Mouse (Mus musculus): ENCODE measurements around the gene Vrk2. TPM values are rescaled to one million over a fixed set of nuclear protein-coding genes. Genes with fewer than 3 reads are reported as not detected.

Vrk2 gene
- total and polyA plus RNA-seq, 2 experiments: 1.3 to 6.3 TPM

- Histone ChIP-seq H3K4me1 (ENCODE audit: control insufficient read depth, insufficient read depth, low read length) (no peaks in the 10 kb centered on the region), H3K79me2 (ENCODE audit: control insufficient read depth, insufficient read depth, low read length) (no peaks in the 10 kb centered on the region), H3K27ac (replicated peaks; ENCODE audit: insufficient read depth, low read depth, low read length) (no peak overlapping the region), H3K27me3 (ENCODE audit: control insufficient read depth, insufficient read depth, low read length) (no peaks in the 10 kb centered on the region), H3K36me3 (ENCODE audit: control insufficient read depth, insufficient read depth, low read length) (no peaks in the 10 kb centered on the region), H3K9ac (ENCODE audit: low read depth, low read length) (no peak overlapping the region), H3K4me3 (ENCODE audit: insufficient read depth, low read depth, low read length) (no peak overlapping the region)
- no peak for DNase-seq (ENCODE audit: extremely low read depth, low read depth, low spot score)
- TF ChIP-seq CTCF (IDR thresholded peaks at IDR 0.05; ENCODE audit: low read depth, low read length): no peak
- no peak for TF ChIP-seq POLR2A (IDR thresholded peaks at IDR 0.05; ENCODE audit: extremely low read depth, insufficient read depth, low read length)
- 75% methylated on average over 2 of the region's 2 CpGs for WGBS
These were observed 24.9 kb upstream of the Vrk2 start for GRCm38 (mm10) chr11:26618475-26619223.

- H3K36me3 ChIP-seq (ENCODE audit: control insufficient read depth, insufficient read depth, low read length): no peaks in the 10 kb centered on the region
- H3K9ac ChIP-seq (ENCODE audit: low read depth, low read length): no peak overlapping the region
- no peak for DNase-seq (ENCODE audit: extremely low read depth, low read depth, low spot score)
- 79% methylated on average over 10 of the region's 10 CpGs for WGBS
- TF ChIP-seq CTCF (IDR thresholded peaks at IDR 0.05; ENCODE audit: low read depth, low read length) (no peak), POLR2A (IDR thresholded peaks at IDR 0.05; ENCODE audit: extremely low read depth, insufficient read depth, low read length) (no peak)
- H3K4me1 ChIP-seq (ENCODE audit: control insufficient read depth, insufficient read depth, low read length): no peaks in the 10 kb centered on the region
- no peaks in the 10 kb centered on the region for H3K79me2 ChIP-seq (ENCODE audit: control insufficient read depth, insufficient read depth, low read length)
- no peaks in the 10 kb centered on the region for H3K27me3 ChIP-seq (ENCODE audit: control insufficient read depth, insufficient read depth, low read length)
- no peak overlapping the region for H3K4me3 ChIP-seq (ENCODE audit: insufficient read depth, low read depth, low read length)
- H3K27ac ChIP-seq (replicated peaks; ENCODE audit: insufficient read depth, low read depth, low read length): no peak overlapping the region
These were observed 15.0 kb upstream of the Vrk2 start for GRCm38 (mm10) chr11:26608795-26609194.

- WGBS: 90% methylated on average over 1 of the region's 1 CpGs
- H3K79me2 ChIP-seq (ENCODE audit: control insufficient read depth, insufficient read depth, low read length): no peaks in the 10 kb centered on the region
- no peak overlapping the region for H3K9ac ChIP-seq (ENCODE audit: low read depth, low read length)
- H3K36me3 ChIP-seq (ENCODE audit: control insufficient read depth, insufficient read depth, low read length): no peaks in the 10 kb centered on the region
- no peak for DNase-seq (ENCODE audit: extremely low read depth, low read depth, low spot score)
- no peak overlapping the region for H3K27ac ChIP-seq (replicated peaks; ENCODE audit: insufficient read depth, low read depth, low read length)
- H3K4me1 ChIP-seq (ENCODE audit: control insufficient read depth, insufficient read depth, low read length): no peaks in the 10 kb centered on the region; the same call in 1 of the 2 replicates
- H3K27me3 ChIP-seq (ENCODE audit: control insufficient read depth, insufficient read depth, low read length): no peaks in the 10 kb centered on the region
- no peak for TF ChIP-seq POLR2A (IDR thresholded peaks at IDR 0.05; ENCODE audit: extremely low read depth, insufficient read depth, low read length)
- no peak for TF ChIP-seq CTCF (IDR thresholded peaks at IDR 0.05; ENCODE audit: low read depth, low read length)
- no peak overlapping the region for H3K4me3 ChIP-seq (ENCODE audit: insufficient read depth, low read depth, low read length)
These were observed 10.4 kb upstream of the Vrk2 start for GRCm38 (mm10) chr11:26604061-26604655.

- WGBS: 78% methylated on average over 2 of the region's 2 CpGs
- H3K27ac ChIP-seq (replicated peaks; ENCODE audit: insufficient read depth, low read depth, low read length): no peak overlapping the region
These were observed 7.9 kb upstream of the Vrk2 start for GRCm38 (mm10) chr11:26601571-26602175.

GRCm38 (mm10) chr11:26600692-26601091, 6.9 kb upstream of the Vrk2 start:
- H3K79me2 ChIP-seq (ENCODE audit: control insufficient read depth, insufficient read depth, low read length): no peaks in the 10 kb centered on the region
- WGBS: 86% methylated on average over 4 of the region's 4 CpGs
- no peaks in the 10 kb centered on the region; the same call in 1 of the 2 replicates for H3K4me1 ChIP-seq (ENCODE audit: control insufficient read depth, insufficient read depth, low read length)
- DNase-seq (ENCODE audit: extremely low read depth, low read depth, low spot score): peak; percentile 5
- no peak overlapping the region for H3K27ac ChIP-seq (replicated peaks; ENCODE audit: insufficient read depth, low read depth, low read length)
- H3K9ac ChIP-seq (ENCODE audit: low read depth, low read length): no peak overlapping the region
- no peaks in the 10 kb centered on the region for H3K27me3 ChIP-seq (ENCODE audit: control insufficient read depth, insufficient read depth, low read length)
- no peak overlapping the region for H3K4me3 ChIP-seq (ENCODE audit: insufficient read depth, low read depth, low read length)
- H3K36me3 ChIP-seq (ENCODE audit: control insufficient read depth, insufficient read depth, low read length): no peaks in the 10 kb centered on the region
- TF ChIP-seq CTCF (IDR thresholded peaks at IDR 0.05; ENCODE audit: low read depth, low read length) (no peak), POLR2A (IDR thresholded peaks at IDR 0.05; ENCODE audit: extremely low read depth, insufficient read depth, low read length) (no peak)

More at GRCm38 (mm10) chr11:26601571-26602175, 7.9 kb upstream of the Vrk2 start:
- Histone ChIP-seq H3K27me3 (ENCODE audit: control insufficient read depth, insufficient read depth, low read length) (no peaks in the 10 kb centered on the region), H3K4me3 (ENCODE audit: insufficient read depth, low read depth, low read length) (no peak overlapping the region), H3K36me3 (ENCODE audit: control insufficient read depth, insufficient read depth, low read length) (no peaks in the 10 kb centered on the region), H3K79me2 (ENCODE audit: control insufficient read depth, insufficient read depth, low read length) (no peaks in the 10 kb centered on the region), H3K9ac (ENCODE audit: low read depth, low read length) (no peak overlapping the region), H3K4me1 (ENCODE audit: control insufficient read depth, insufficient read depth, low read length) (no peaks in the 10 kb centered on the region; the same call in 1 of the 2 replicates)
- peak; percentile 52 for DNase-seq (ENCODE audit: extremely low read depth, low read depth, low spot score)
- TF ChIP-seq CTCF (IDR thresholded peaks at IDR 0.05; ENCODE audit: low read depth, low read length): no peak
- no peak for TF ChIP-seq POLR2A (IDR thresholded peaks at IDR 0.05; ENCODE audit: extremely low read depth, insufficient read depth, low read length)

All from liver, adult 2 months (tissue).